Mouse (Mus musculus): ENCODE results near the gene Bicc1.

The Bicc1 gene

GRCm38 (mm10) chr10:71019836-71020235 is 139.7 kb downstream of the Bicc1 start:
- no peak for TF ChIP-seq GATA4 (IDR thresholded peaks at IDR 0.05; ENCODE audit: insufficient replicate concordance, low read length)

GRCm38 (mm10) chr10:71009771-71010496 is 149.6 kb downstream of the Bicc1 start:
- no peak for TF ChIP-seq GATA4 (IDR thresholded peaks at IDR 0.05; ENCODE audit: insufficient replicate concordance, low read length)

GRCm38 (mm10) chr10:71008721-71009120 is 150.8 kb downstream of the Bicc1 start:
- no peak for TF ChIP-seq GATA4 (IDR thresholded peaks at IDR 0.05; ENCODE audit: insufficient replicate concordance, low read length)

GRCm38 (mm10) chr10:71007956-71008355 is 151.5 kb downstream of the Bicc1 start:
- TF ChIP-seq GATA4 (IDR thresholded peaks at IDR 0.05; ENCODE audit: insufficient replicate concordance, low read length): no peak

- TF ChIP-seq GATA4 (IDR thresholded peaks at IDR 0.05; ENCODE audit: insufficient replicate concordance, low read length): no peak
Observed at GRCm38 (mm10) chr10:71007516-71007915, 152.0 kb downstream of the Bicc1 start.

- TF ChIP-seq GATA4 (IDR thresholded peaks at IDR 0.05; ENCODE audit: insufficient replicate concordance, low read length): no peak
Observed at GRCm38 (mm10) chr10:71007001-71007400, 152.5 kb downstream of the Bicc1 start.

- no peak for TF ChIP-seq GATA4 (IDR thresholded peaks at IDR 0.05; ENCODE audit: insufficient replicate concordance, low read length)
Observed at GRCm38 (mm10) chr10:71002871-71003270, 156.6 kb downstream of the Bicc1 start.

- TF ChIP-seq GATA4 (IDR thresholded peaks at IDR 0.05; ENCODE audit: insufficient replicate concordance, low read length): no peak
Observed at GRCm38 (mm10) chr10:71002186-71002585, 157.3 kb downstream of the Bicc1 start.

GRCm38 (mm10) chr10:70998136-70998535 is 161.4 kb downstream of the Bicc1 start:
- peak; percentile 44; the same call in 1 of the 2 replicates for TF ChIP-seq GATA4 (IDR thresholded peaks at IDR 0.05; ENCODE audit: insufficient replicate concordance, low read length)

- TF ChIP-seq GATA4 (IDR thresholded peaks at IDR 0.05; ENCODE audit: insufficient replicate concordance, low read length): no peak
Observed at GRCm38 (mm10) chr10:70996051-70996450, 163.4 kb downstream of the Bicc1 start.

- TF ChIP-seq GATA4 (IDR thresholded peaks at IDR 0.05; ENCODE audit: insufficient replicate concordance, low read length): no peak
Observed at GRCm38 (mm10) chr10:70994135-70994497, 165.4 kb downstream of the Bicc1 start.

GRCm38 (mm10) chr10:70993497-70994134 is 165.9 kb downstream of the Bicc1 start:
- no peak for TF ChIP-seq GATA4 (IDR thresholded peaks at IDR 0.05; ENCODE audit: insufficient replicate concordance, low read length)

GRCm38 (mm10) chr10:70987396-70987795 is 172.1 kb downstream of the Bicc1 start:
- no peak for TF ChIP-seq GATA4 (IDR thresholded peaks at IDR 0.05; ENCODE audit: insufficient replicate concordance, low read length)

GRCm38 (mm10) chr10:70983036-70983670 is 176.3 kb downstream of the Bicc1 start:
- no peak for TF ChIP-seq GATA4 (IDR thresholded peaks at IDR 0.05; ENCODE audit: insufficient replicate concordance, low read length)

GRCm38 (mm10) chr10:70982156-70982555 is 177.3 kb downstream of the Bicc1 start:
- TF ChIP-seq GATA4 (IDR thresholded peaks at IDR 0.05; ENCODE audit: insufficient replicate concordance, low read length): no peak

GRCm38 (mm10) chr10:70979657-70980056 is 179.8 kb downstream of the Bicc1 start:
- no peak for TF ChIP-seq GATA4 (IDR thresholded peaks at IDR 0.05; ENCODE audit: insufficient replicate concordance, low read length)

Measured in liver, adult (tissue).